Mouse (Mus musculus): ENCODE measurements around the gene Vapa.

Gene Vapa

GRCm38 (mm10) chr17:65623130-65623529, 9.8 kb upstream of the Vapa start:
- no peak for DNase-seq (ENCODE audit: low spot score in 2 of 2)

DNA sequence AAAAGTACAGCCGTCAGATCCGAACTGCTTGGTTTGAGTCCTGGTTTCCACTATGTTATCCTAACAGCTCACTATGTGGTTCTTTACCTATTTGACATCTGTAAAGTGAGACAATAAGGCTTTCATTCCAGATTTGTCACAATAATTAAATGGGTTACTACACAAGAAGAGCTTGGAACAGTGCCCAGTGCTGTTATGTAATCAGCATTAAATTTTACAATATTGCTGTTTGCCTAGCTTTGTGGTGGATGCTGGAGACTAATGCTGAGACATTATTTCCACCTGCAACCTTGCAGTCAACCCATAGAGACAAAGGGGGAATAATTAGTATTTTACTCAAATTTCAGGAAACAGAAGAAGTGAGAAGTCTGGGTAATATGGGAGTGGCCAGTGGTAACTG, 5.1 kb upstream of the Vapa start:
- DNase-seq (ENCODE audit: low spot score in 2 of 2) = no peak

- no peak for DNase-seq (ENCODE audit: low spot score in 2 of 2)
These were observed 2.3 kb upstream of the Vapa start for GRCm38 (mm10) chr17:65615678-65616077.

DNA sequence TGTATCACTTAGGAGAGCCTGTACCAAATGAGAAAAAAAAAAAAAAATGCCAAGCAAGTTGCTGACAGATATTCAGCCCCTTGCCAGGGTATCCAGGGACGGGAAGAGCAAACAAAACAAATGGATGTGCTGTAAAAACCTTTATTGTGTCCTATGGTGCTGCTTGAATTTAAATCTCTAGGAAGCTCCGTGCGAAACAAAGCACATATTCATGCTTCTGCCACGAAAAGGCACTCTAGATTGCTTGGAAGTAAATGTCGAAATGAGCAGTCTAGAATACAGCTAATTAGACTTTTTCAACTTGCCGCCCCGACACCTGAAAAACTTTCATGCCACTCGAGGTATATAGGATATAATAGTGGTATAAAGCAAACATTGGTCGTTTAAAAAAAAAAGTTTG, 1.1 kb upstream of the Vapa start:
- DNase-seq (ENCODE audit: low spot score in 2 of 2) = no peak

- no peak for DNase-seq (ENCODE audit: low spot score in 2 of 2)
These were observed 253 bp downstream of the Vapa start for GRCm38 (mm10) chr17:65613142-65613462.

DNA sequence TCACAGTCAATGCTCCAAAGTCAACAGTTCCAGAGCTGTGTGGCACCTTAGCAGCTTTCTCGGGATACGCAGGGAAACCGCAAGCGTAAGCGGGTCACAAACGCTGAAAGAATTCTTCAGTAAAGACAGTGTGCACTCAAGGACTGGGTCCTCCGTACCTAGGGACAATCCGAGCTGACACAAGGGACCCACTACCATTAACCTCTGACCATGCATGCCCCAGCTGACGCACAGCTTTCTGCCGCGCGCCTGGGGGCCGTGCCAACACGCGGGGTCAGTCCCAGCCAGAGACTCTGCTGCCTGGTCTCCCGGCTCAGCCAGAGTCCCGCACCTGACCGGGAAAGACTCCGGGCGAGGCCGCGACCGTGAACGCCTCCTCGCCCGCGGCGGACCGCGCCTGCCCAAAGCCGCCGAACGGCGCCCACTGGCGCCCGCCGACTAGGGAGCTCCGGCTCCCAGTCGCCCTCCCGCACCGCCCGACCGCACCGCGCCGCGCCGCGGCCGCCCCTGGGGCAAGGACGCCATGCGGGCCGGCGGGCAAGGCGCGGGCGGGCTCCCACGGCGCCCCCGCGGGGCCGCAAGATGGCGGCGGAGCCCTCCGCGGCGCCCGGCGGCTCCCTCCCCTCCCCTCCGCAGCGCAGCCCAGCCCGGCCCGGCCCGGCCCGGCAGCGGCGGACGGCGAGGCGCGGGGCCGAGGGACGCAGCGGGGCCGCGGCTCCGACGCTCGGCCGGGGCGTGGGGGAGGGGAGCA, 789 bp downstream of the Vapa start:
- DNase-seq (ENCODE audit: low spot score in 2 of 2) = no peak

GRCm38 (mm10) chr17:65611721-65612120, 1.6 kb downstream of the Vapa start:
- no peak for DNase-seq (ENCODE audit: low spot score in 2 of 2)

DNA sequence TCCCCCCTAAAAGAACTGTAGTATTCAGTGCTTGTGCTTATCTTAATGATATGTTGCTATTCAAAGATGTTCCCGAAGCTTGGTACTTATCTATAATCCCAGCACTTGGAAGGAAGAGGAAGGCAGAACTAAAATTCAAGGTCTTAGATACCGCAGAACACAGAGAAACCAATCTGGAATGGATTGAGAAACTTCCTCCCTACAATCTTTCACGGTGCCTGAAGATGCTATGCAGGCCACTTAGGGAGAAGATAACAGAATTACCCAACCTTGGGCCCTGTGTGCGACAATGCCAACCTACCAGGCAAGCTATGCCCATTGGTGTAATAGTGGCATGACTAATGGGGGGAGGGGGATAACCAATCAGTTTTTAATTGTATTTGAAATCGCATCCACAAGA, 4.6 kb downstream of the Vapa start:
- no peak for DNase-seq (ENCODE audit: low spot score in 2 of 2)

DNA sequence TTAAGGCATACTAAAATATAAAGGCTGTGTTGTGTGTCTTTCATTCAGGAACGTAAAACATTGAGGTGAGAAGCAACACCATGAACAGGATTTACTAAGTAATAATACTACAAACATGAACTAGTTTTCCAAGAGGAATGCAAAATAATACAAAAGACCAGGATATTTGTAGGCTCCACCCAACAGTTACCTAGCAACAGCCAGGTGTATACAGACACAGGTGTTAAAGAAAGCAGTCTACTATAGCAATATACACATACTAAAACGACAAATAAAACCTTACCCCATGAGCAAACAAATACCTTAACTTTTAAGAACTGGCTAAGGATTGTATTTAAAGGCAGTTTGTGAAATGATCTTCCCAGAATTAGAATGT, 5.1 kb downstream of the Vapa start:
- no peak for DNase-seq (ENCODE audit: low spot score in 2 of 2)

- no peak for DNase-seq (ENCODE audit: low spot score in 2 of 2)
These were observed 5.6 kb downstream of the Vapa start for GRCm38 (mm10) chr17:65607574-65608311.

DNA sequence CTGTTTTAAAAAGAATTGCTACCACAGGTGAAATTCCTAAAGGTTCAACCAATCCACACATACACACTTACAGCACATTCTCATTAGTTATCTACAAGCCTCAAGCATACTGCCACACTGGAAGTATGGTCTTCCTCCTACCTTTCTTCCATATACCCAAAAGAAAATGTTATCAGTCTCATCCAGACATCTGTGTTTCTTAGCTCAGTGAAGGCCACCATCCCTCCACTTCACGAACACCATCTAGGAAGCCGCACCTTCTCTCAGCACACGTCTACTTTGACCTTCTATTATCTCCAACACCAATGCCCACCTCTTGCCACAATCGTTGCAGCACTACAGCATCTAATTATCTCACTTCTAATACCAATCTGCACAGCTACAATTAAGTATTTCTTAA, 7.3 kb downstream of the Vapa start:
- DNase-seq (ENCODE audit: low spot score in 2 of 2) = no peak

DNA sequence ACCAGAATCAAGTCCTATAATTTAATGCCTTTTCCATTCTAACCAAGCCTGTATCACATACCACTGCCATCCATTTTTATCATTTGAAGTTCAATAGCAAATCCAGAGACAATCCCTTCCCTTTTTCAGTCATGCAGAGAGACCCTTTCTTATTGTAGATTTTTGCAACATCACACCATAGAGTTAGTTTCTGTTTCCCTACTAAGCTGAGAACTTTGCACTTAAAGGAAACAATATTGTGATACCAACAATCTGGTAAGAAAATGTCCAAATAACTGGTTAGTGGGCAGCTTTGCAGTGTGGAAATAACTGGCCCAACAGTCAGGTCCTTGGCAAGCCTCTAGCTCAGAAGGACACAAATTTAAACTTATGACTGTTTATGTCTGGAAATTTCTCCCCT, 8.5 kb downstream of the Vapa start:
- DNase-seq (ENCODE audit: low spot score in 2 of 2) = no peak

GRCm38 (mm10) chr17:65604315-65604714, 9.0 kb downstream of the Vapa start:
- DNase-seq (ENCODE audit: low spot score in 2 of 2) = no peak

- DNase-seq (ENCODE audit: low spot score in 2 of 2) = no peak
These were observed 15.4 kb downstream of the Vapa start for GRCm38 (mm10) chr17:65597857-65598486.

DNA sequence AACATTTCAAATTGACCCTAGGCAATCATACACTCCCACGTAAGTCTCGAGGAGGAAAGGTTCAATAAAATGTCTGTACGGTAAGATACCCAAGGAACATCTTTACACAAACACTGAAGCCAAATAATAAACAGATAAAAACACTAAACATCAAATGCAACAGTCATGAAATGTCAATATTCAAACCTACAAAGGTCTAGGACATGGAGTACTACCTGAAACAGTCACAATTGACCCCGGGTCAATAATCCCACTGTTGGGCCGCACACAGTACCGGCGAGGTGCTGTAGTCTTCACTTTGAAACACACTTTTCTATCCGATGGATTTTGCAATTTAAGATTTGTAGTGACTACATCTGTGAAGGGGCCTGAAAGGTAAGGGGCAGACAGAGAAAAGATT, 18.7 kb downstream of the Vapa start:
- DNase-seq (ENCODE audit: low spot score in 2 of 2) = no peak

DNA sequence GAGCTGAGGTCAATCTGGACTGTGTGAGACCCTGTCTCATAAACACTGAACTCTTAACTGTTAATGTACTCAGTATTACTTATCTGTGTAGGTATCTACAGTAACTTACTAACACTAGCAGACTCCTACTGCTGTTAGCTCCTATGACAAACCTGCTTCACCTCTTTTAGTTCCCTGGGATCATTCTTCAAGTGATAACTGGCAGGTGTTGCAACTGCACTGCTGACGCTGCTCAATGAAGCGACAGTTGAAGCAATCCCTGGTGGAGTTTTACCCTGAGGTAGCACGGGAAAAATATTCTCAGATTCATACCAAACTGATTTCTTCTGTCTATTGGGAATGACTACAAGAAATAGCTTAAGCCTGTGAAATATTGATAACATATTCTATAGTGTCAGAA, 26.5 kb downstream of the Vapa start:
- no peak for DNase-seq (ENCODE audit: low spot score in 2 of 2)

GRCm38 (mm10) chr17:65581440-65581839, 31.9 kb downstream of the Vapa start:
- no peak for DNase-seq (ENCODE audit: low spot score in 2 of 2)

GRCm38 (mm10) chr17:65579766-65580165, 33.6 kb downstream of the Vapa start:
- no peak for DNase-seq (ENCODE audit: low spot score in 2 of 2)

DNA sequence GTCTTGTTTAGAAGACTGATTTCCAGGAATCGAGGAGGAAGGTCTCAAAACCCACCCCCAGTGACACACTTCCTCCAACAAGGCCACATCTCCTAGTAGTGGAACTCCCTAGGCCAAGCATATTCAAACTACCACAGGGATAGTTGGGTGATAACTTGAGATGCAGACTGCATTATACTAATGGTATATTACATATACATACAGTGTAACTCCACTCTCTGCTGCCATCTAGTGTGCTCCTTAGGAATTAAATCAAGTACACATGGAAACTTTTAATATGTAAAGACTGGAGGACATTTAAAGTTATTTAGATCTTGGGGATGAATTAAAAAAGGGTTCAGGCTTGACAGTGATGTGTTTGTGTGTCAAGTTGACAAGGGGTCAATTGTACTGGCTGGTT, 38.0 kb downstream of the Vapa start:
- DNase-seq (ENCODE audit: low spot score in 2 of 2) = no peak

DNA sequence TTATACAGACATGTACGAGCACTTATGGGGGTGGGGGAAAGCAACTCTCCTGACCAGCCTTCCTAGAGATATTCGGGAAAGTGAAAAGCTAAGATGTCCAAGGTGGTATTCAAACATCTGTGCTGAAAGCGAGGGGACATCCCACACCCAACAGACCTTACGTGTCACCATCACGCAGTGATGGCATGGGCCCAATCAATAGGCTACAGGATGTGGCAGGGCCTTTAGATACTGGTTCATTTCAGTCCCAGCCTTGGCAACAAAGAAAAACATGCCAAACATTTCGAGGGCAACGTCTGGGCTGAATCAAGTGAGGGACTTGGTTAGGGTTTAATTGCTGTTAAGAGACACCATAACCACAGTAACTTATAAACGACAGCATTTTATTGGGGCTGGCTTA, 38.5 kb downstream of the Vapa start:
- no peak for DNase-seq (ENCODE audit: low spot score in 2 of 2)

GRCm38 (mm10) chr17:65571866-65572265, 41.5 kb downstream of the Vapa start:
- peak in 1 of 2 experiments; percentile 19 for DNase-seq (ENCODE audit: low spot score in 2 of 2)

DNA sequence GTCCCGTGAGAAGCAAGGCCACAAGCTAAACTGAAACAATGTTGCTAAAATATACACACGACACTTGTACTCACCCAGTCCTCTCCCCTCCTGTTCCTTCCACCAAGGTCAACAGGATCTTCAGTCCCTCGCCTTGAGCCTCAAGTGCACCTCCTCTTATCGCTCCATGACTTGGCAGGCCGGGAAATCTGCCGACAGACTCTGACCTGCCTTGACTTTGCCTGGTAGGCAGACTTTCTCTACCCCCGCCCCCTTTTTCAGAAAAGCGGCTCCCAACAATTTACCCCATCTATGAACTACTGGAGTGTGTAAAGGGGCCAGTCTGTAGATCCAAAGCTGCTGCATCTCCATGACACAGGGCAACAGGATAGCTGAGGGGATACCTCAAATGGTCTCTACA, 41.9 kb downstream of the Vapa start:
- DNase-seq (ENCODE audit: low spot score in 2 of 2) = no peak

- DNase-seq (ENCODE audit: low spot score in 2 of 2) = no peak
These were observed 49.2 kb downstream of the Vapa start for GRCm38 (mm10) chr17:65564189-65564588.
